Mouse (Mus musculus): ENCODE measurements at regions not wholly inside any gene's neighbourhood (a gene's known extent, or its start where the extent isn't known, plus 50 kb on each side); places are given as distances from the start of the nearest gene placed in this dataset.

DNA sequence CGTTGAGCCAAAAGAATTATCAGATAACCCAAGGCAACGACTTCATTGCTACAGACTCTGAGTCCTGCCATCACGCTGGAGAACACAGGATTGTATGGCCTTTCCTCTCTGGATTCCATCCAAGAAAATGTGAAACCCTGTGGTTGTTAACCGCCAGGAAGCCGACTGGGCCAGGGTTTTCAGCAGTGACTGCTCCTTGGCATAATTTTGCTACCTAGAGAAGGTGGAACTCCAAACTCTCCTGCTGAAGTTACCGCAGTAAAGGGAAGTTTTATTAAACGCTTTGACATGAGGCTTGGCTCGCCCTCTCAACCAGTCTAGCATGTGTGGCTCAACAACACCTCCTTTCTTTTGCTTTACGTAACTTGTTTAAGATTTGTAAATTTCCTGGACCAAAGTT is 116.9 kb downstream of the Wif1 start:
- no peak for DNase-seq (ENCODE audit: low read depth, low spot score)

DNA sequence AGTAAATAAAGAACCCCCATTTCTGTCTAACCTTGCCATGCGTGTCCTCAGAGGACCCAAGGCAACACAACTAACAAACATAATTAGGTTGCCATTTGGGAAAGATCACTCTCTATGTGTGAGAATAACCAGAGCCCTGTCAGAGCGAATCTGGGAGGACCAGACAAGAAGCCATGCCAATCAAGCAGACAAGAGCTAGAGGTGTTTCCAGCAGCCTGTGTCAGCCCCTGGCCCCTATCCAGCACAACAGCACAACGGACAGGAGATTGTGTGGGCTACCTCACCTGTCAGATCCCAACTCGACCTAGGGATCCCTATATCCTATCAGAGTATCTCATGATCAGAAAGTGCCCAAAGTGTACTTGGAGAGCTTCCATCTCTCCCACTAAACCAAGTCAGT is 119.9 kb downstream of the Wif1 start:
- DNase-seq (ENCODE audit: low read depth, low spot score): no peak

DNA sequence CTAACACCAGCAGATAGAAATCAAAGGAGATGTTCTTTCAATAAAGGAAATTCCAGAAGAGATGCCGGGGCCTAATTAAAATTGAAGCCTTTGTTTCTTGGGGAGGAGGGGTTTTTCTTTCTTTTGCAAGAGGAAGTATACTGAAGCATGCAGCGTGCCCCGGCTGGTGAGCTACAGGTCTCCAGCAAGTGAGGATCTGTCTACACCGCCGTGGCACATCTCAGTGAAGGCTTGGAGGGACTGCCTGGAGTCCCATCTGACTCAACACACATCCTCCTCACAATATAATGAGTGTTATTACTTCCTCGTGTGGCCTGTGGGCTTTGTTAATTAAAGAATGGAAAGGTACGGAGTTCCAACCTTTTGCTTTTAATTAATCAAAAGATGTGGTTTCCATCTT is 126.7 kb downstream of the Wif1 start:
- no peak for DNase-seq (ENCODE audit: low read depth, low spot score)

GRCm38 (mm10) chr10:121161201-121161600 is 127.4 kb downstream of the Wif1 start:
- no peak for DNase-seq (ENCODE audit: low read depth, low spot score)

GRCm38 (mm10) chr10:121174022-121174421 is 140.3 kb downstream of the Wif1 start:
- DNase-seq (ENCODE audit: low read depth, low spot score): no peak

DNA sequence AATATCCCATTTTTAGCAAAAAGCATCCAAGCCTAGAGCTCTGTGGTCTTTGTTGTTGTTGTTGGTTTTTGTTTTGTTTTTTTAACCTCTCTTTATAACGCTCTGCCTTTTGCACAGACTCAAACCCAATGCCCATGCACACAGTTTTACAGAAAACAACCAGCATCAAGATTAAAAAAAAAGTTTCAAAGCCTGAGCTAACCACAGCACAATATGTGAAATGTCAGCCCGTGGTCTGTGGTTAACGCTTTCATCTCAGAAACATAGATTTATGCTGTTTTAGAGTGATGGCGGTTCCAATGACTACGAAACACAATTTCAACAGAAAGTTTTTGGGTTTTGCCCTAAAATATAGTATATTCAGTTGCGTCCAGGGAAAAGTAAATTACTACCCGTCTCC is 155.4 kb downstream of the Wif1 start:
- DNase-seq (ENCODE audit: low read depth, low spot score): peak; percentile 43

DNA sequence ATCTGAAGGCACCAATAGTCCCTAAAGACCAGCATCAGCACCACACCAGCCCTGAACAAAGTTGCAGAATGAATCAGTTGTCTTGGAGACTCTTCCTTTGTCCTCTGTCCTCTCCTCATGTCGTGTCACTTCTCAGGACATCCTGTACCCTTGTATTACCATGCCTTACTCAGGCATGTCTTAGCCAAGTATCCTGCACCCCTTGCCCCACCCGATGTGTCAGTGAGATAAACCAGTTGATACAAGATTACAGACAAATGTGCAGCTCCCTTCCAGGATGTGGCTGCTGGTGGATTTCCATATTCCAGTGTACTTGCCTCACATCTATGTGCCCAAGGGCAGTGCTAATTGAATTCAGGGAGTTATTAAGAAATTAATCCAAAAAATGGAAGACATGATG is 151.8 kb downstream of the Tbc1d30 start:
- no peak for DNase-seq (ENCODE audit: low read depth, low spot score)

DNA sequence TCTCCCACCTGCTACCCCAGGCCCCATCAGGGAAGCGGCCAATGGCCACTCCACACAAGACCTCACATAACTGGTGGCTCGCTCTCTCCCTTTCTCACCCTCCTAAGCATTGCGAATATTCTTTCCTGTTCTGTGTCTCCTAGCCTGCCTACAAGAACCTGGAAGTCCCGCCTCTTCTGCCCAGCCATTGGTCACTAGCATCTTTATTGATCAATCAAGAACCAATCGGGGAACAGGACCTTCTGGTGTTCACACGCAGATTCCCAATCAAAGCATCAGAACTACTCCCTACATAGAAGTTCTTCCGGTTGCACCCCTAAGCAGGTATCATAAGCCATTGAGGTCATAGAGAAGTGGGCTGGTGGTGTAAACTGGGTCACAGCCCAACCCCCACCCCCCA is 148.5 kb downstream of the Tbc1d30 start:
- DNase-seq (ENCODE audit: low read depth, low spot score): no peak

GRCm38 (mm10) chr10:121205551-121205950 is 145.5 kb downstream of the Tbc1d30 start:
- no peak for DNase-seq (ENCODE audit: low read depth, low spot score)

GRCm38 (mm10) chr10:121206002-121206742 is 144.9 kb downstream of the Tbc1d30 start:
- no peak for DNase-seq (ENCODE audit: low read depth, low spot score)

DNA sequence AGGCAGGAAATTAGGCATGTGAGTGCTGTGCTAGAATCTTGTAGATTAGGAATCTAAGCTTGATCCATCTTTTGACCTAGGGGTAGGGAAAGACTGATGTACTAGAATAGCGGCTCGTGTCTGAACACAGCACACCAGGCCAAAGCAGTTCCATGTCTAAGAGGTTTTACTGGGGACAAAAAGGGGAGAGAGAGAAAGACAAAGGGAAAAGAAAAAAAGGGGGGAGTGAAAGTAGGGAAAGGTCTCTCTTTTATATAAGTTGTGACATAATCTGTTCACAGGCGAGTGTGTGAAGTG is 144.4 kb downstream of the Tbc1d30 start:
- DNase-seq (ENCODE audit: low read depth, low spot score): no peak

Data from CD4-positive, CD25-positive, alpha-beta regulatory T cell, adult 2 months (primary cell).